Mouse (Mus musculus) lung, adult 2 months (tissue): ENCODE results near the gene Grm8.

Experiments used
- CTCF ChIP-seq: fragments of 200-500 bp; IDR thresholded peaks from 2 replicates; pipeline ENCODE4 v1.5.1; 2011; ENCODE audit warnings: mild to moderate bottlenecking, low read length, control low read depth; ENCODE audit not compliant: insufficient read depth
- POLR2A ChIP-seq: fragments of 200-500 bp; IDR thresholded peaks from 2 replicates; pipeline ENCODE4 v1.6.1; 2011; ENCODE audit warnings: low read depth, mild to moderate bottlenecking, control low read depth, low read length, borderline replicate concordance; ENCODE audit errors: extremely low read depth

DNA sequence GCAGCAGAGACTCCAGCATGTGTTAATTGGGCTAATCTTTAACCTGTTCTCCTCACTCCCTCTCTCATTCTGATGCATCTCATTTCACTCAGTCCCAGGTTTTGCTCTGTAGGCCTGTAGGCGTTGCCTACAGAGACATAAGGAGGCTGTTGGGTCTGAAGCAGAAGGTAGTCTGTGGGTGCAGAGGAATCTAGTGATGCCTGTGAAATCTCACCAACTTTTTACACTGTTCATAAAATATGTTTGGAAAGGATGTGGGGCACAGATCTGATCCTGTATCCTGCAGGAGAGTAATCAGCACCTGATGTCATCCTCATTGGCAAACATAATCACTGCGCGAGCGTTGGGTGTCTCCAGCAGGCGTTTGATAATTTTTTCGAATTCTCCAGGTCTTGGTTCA is 372.9 kb downstream of the Grm8 start:
- TF ChIP-seq CTCF (no peak), POLR2A (no peak)
